Mouse (Mus musculus): ENCODE measurements around the gene Foxj1.

Foxj1 gene

GRCm38 (mm10) chr11:116298221-116298620 is 37.0 kb downstream of the Foxj1 start:
- no peak for DNase-seq

GRCm38 (mm10) chr11:116297017-116297416 is 38.2 kb downstream of the Foxj1 start:
- no peak for DNase-seq

GRCm38 (mm10) chr11:116296191-116296734 is 38.9 kb downstream of the Foxj1 start:
- no peak for DNase-seq

GRCm38 (mm10) chr11:116294319-116294718 is 40.9 kb downstream of the Foxj1 start:
- peak; percentile 82 for DNase-seq

- DNase-seq, result no peak
Observed at GRCm38 (mm10) chr11:116293538-116294137, 41.6 kb downstream of the Foxj1 start.

GRCm38 (mm10) chr11:116292401-116292800 is 42.8 kb downstream of the Foxj1 start:
- no peak for DNase-seq

GRCm38 (mm10) chr11:116290556-116290955 is 44.6 kb downstream of the Foxj1 start:
- no peak for DNase-seq

GRCm38 (mm10) chr11:116287351-116287750 is 47.8 kb downstream of the Foxj1 start:
- no peak for DNase-seq

GRCm38 (mm10) chr11:116285770-116286191 is 49.4 kb downstream of the Foxj1 start:
- no peak for DNase-seq

GRCm38 (mm10) chr11:116283982-116284381 is 51.2 kb downstream of the Foxj1 start:
- no peak for DNase-seq

GRCm38 (mm10) chr11:116282912-116283521 is 52.2 kb downstream of the Foxj1 start:
- DNase-seq, result no peak

GRCm38 (mm10) chr11:116282089-116282488 is 53.1 kb downstream of the Foxj1 start:
- DNase-seq, result peak; percentile 57

GRCm38 (mm10) chr11:116281671-116282070 is 53.5 kb downstream of the Foxj1 start:
- DNase-seq, result no peak

- DNase-seq, result peak; percentile 45
Observed at GRCm38 (mm10) chr11:116280751-116281663, 54.2 kb downstream of the Foxj1 start, which contains the start of gene Galr2. Gene Galr2, plus strand, starts transcription at chr11:116280939.
